In the genomic region with DNA sequence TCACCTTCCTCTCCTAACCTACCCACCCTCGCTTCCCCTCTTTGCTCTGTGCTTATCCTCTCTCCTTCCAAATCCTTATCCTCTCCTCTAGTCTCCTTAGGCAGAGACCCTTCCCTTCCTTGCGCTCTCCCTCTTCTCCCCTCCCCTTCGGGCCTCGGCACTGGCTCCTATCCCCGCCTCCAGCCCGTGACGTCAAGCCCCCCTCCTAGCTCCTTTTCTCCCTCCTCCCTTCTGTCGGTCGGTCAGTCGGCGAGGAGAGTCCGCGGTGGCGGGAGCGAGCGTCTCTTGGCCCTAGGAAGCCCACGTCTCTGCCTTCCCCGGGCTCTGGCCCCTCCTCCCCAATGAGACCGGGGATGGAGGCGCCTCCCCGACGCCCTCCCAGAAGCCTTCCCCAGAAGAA, we compare ENCODE assay signal across 8 mouse cellular contexts. TPM values are rescaled to one million over a fixed set of nuclear protein-coding genes. Genes with fewer than 3 reads are reported as not detected.
DNase-seq lines count a peak whose midpoint lies in the region; ATAC-seq and TF ChIP-seq lines count a peak whose summit lies in the region.

No protein-coding gene starts in this region.

- H3K27ac ChIP-seq in hindbrain, embryonic 10.5 days, result peak overlapping the region; percentile 90
- no peak overlapping the region for H3K27ac ChIP-seq in lung, embryonic 14.5 days (ENCODE audit: low read depth)
- peak overlapping the region; percentile 95 for H3K27ac ChIP-seq in olfactory bulb, adult 2 months (ENCODE audit: insufficient read depth, low read depth, low read length)

- WGBS in hindbrain, embryonic 10.5 days, result under 1% methylated on average over 22 of the region's 22 CpGs
- WGBS in lung, embryonic 14.5 days, result under 1% methylated on average over 22 of the region's 22 CpGs
- 2% methylated on average over 22 of the region's 22 CpGs for WGBS in olfactory bulb, adult 2 months

- peaks cover 34% of the 10 kb centered on the region for H3K27me3 ChIP-seq in hindbrain, embryonic 10.5 days (ENCODE audit: insufficient read depth, poor library complexity, severe bottlenecking)
- no peaks in the 10 kb centered on the region; the same call in 1 of the 2 replicates for H3K27me3 ChIP-seq in lung, embryonic 14.5 days (ENCODE audit: insufficient read depth, low read length)

- H3K36me3 ChIP-seq in hindbrain, embryonic 10.5 days, result peaks cover 25% of the 10 kb centered on the region
- peaks cover 17% of the 10 kb centered on the region; the same call in 1 of the 2 replicates for H3K36me3 ChIP-seq in lung, embryonic 14.5 days (ENCODE audit: insufficient read depth)

- peak; percentile 97 for TF ChIP-seq POLR2A in olfactory bulb, adult 2 months (IDR thresholded peaks at IDR 0.05; ENCODE audit: insufficient read depth, low read depth, low read length)

- H3K9ac ChIP-seq in lung, embryonic 14.5 days, result peak overlapping the region; percentile 72

- peak overlapping the region; percentile 83 for H3K4me2 ChIP-seq in lung, embryonic 14.5 days

- no peak for TF ChIP-seq CTCF in lung, embryonic 14.5 days (IDR thresholded peaks at IDR 0.05; ENCODE audit: low read depth)
- no peak for TF ChIP-seq CTCF in olfactory bulb, adult 2 months (IDR thresholded peaks at IDR 0.05; ENCODE audit: insufficient read depth, low read depth, low read length)

- H3K4me1 ChIP-seq in hindbrain, embryonic 10.5 days (replicated peaks), result peaks cover 63% of the 10 kb centered on the region
- 0 out of 2 replicates have a peak, but pooled peaks cover 6% of the 10 kb centered on the region for H3K4me1 ChIP-seq in lung, embryonic 14.5 days (ENCODE audit: insufficient read depth)
- peaks cover 32% of the 10 kb centered on the region for H3K4me1 ChIP-seq in olfactory bulb, adult 2 months (ENCODE audit: control insufficient read depth, insufficient read depth, low read length)

- H3K9me3 ChIP-seq in hindbrain, embryonic 10.5 days, result no peaks in the 10 kb centered on the region
- H3K9me3 ChIP-seq in lung, embryonic 14.5 days (ENCODE audit: low read depth, low read length), result no peaks in the 10 kb centered on the region

- ATAC-seq in lung, embryonic 14.5 days (ENCODE audit: insufficient read depth), result peak; percentile 52

- DNase-seq in Muller cell, postnatal 12 days (ENCODE audit: inconsistent ontology term), result peak; percentile 90
- DNase-seq in cerebellum, adult 9-11 months, result peak; percentile 94
- peak; percentile 83 to 92 for DNase-seq in frontal cortex, postnatal 10 days (ENCODE audit: low spot score in 2 of 2)
- peak; percentile 90 for DNase-seq in hindbrain, embryonic 10.5 days (ENCODE audit: low spot score)
- peak; percentile 91 for DNase-seq in layer of hippocampus, adult 9-11 months
- DNase-seq in lung, embryonic 14.5 days, result peak; percentile 89
- peak; percentile 51 to 70 for DNase-seq in urinary bladder, adult 18-20 months (ENCODE audit: low spot score in 2 of 2)

- peak overlapping the region; percentile 81 for H3K4me3 ChIP-seq in hindbrain, embryonic 10.5 days
- H3K4me3 ChIP-seq in lung, embryonic 14.5 days (ENCODE audit: low read depth, low read length), result peak overlapping the region; percentile 50
- H3K4me3 ChIP-seq in olfactory bulb, adult 2 months (ENCODE audit: insufficient read depth, low read depth, low read length), result peak overlapping the region; percentile 71

RNA-seq across cellular contexts. Expression of a gene that starts 4.6 kb away (rescaled TPM):
- 10.8 and 17.0 TPM in 2 replicates for polyA plus RNA-seq in hindbrain, embryonic 10.5 days (2016; fragmentation: Nextera tagmentation; extraction: Ambion mirVana)
- 7.0 and 8.8 TPM in 2 replicates for polyA plus RNA-seq in lung, embryonic 14.5 days (2014; fragmentation: Nextera tagmentation; extraction: Ambion mirVana)
- polyA plus RNA-seq in olfactory bulb, adult 2 months (2012; ENCODE audit: insufficient read depth, insufficient read length, low replicate concordance, missing spikeins), result 220 and 221 TPM in 2 replicates

RNA-seq across cellular contexts. Expression of a gene that starts 27.2 kb away (rescaled TPM):
- 0.19 and 0.34 TPM in 2 replicates for polyA plus RNA-seq in hindbrain, embryonic 10.5 days (2016; fragmentation: Nextera tagmentation; extraction: Ambion mirVana)
- polyA plus RNA-seq in lung, embryonic 14.5 days (2014; fragmentation: Nextera tagmentation; extraction: Ambion mirVana), result 0.11 and 0.13 TPM in 2 replicates
- polyA plus RNA-seq in olfactory bulb, adult 2 months (2012; ENCODE audit: insufficient read depth, insufficient read length, low replicate concordance, missing spikeins), result not detected in 2 replicates

RNA-seq across cellular contexts. Expression of a gene that starts 37.9 kb away (rescaled TPM):
- polyA plus RNA-seq in hindbrain, embryonic 10.5 days (2016; fragmentation: Nextera tagmentation; extraction: Ambion mirVana), result 0.08 TPM in 1 of 2 replicates, not detected in the other
- polyA plus RNA-seq in lung, embryonic 14.5 days (2014; fragmentation: Nextera tagmentation; extraction: Ambion mirVana), result 0.34 TPM in 1 of 2 replicates, not detected in the other
- not detected in 2 replicates for polyA plus RNA-seq in olfactory bulb, adult 2 months (2012; ENCODE audit: insufficient read depth, insufficient read length, low replicate concordance, missing spikeins)

RNA-seq across cellular contexts. Expression of a gene that starts 47.7 kb away (rescaled TPM):
- not detected in 2 replicates for polyA plus RNA-seq in hindbrain, embryonic 10.5 days (2016; fragmentation: Nextera tagmentation; extraction: Ambion mirVana)
- polyA plus RNA-seq in lung, embryonic 14.5 days (2014; fragmentation: Nextera tagmentation; extraction: Ambion mirVana), result 0.07 TPM in 1 of 2 replicates, not detected in the other
- polyA plus RNA-seq in olfactory bulb, adult 2 months (2012; ENCODE audit: insufficient read depth, insufficient read length, low replicate concordance, missing spikeins), result not detected in 2 replicates

RNA-seq across cellular contexts. Expression of a gene that starts 49.4 kb away (rescaled TPM):
- polyA plus RNA-seq in hindbrain, embryonic 10.5 days (2016; fragmentation: Nextera tagmentation; extraction: Ambion mirVana), result 79.9 and 96.9 TPM in 2 replicates
- polyA plus RNA-seq in lung, embryonic 14.5 days (2014; fragmentation: Nextera tagmentation; extraction: Ambion mirVana), result 77.5 and 80.7 TPM in 2 replicates
- polyA plus RNA-seq in olfactory bulb, adult 2 months (2012; ENCODE audit: insufficient read depth, insufficient read length, low replicate concordance, missing spikeins), result not detected in 2 replicates

Comparison
In these comparisons a context has a peak if more than half of its experiments do, and no peak if none do; other contexts are left out.
1. RNA of a gene that starts 4.6 kb away (polyA plus RNA-seq): 220 to 221 TPM in olfactory bulb, adult 2 months; 10.8 to 17.0 TPM in hindbrain, embryonic 10.5 days and 7.0 to 8.8 TPM in lung, embryonic 14.5 days; every median in the first group is over 10 times any median in the second.
2. Peak in every context shown above with its lines, with median percentiles within 50 percentile points of each other: DNase-seq and H3K4me3 ChIP-seq.